Mouse (Mus musculus): ENCODE measurements around the gene Wdr27.

DNA sequence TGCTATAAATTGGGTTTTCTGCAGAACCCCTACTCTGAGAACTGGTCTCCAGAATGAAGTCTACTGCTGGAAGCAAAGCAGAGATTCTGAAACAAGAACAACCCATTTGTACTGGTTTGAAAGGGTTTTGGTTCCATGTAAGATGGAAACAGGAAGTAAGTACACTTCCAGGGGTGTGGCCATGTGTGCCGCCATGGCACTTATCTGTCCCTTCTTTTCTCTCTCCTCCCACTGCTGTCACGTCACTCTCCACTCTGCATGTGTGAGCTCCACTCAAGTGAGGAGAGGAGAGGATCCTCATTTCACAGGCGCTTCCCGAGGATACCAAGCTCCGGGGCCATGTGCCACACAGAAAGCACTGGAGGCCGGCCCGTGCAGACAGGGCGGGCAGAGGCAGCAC is 10.5 kb upstream of the Wdr27 start:
- TF ChIP-seq CTCF (IDR thresholded peaks at IDR 0.05; ENCODE audit: extremely low read depth, insufficient read length, insufficient replicate concordance, low read depth, low read length) = no peak
- no peak for TF ChIP-seq POLR2A (IDR thresholded peaks at IDR 0.05; ENCODE audit: low read depth, low read length)

Measured in small intestine, adult 2 months (tissue).